Mouse (Mus musculus) cerebellum, adult 18-20 months (tissue): ENCODE measurements around the gene Ssbp3.

Source experiments
- DNase-seq, 2 experiments: peaks; one replicate each; pipeline ENCODE4 v3.0.0; 2021

The Ssbp3 gene

GRCm38 (mm10) chr4:106910201-106911172 lies at the start of gene Ssbp3:
Gene Ssbp3 (plus strand): TSS chr4:106910701.
- peak; percentile 77 to 80 for DNase-seq

- DNase-seq, result no peak
Observed at GRCm38 (mm10) chr4:106861871-106862270, 48.6 kb upstream of the Ssbp3 start.

- DNase-seq, result no peak
Observed at GRCm38 (mm10) chr4:106862317-106862716, 48.2 kb upstream of the Ssbp3 start.

GRCm38 (mm10) chr4:106862767-106863370 lies 47.6 kb upstream of the Ssbp3 start:
- no peak for DNase-seq

- no peak for DNase-seq
Observed at GRCm38 (mm10) chr4:106865415-106866110, 44.9 kb upstream of the Ssbp3 start.

- DNase-seq, result no peak
Observed at GRCm38 (mm10) chr4:106866381-106866780, 44.1 kb upstream of the Ssbp3 start.

GRCm38 (mm10) chr4:106866845-106867244 lies 43.7 kb upstream of the Ssbp3 start:
- peak in 1 of 2 experiments; percentile 24 for DNase-seq

GRCm38 (mm10) chr4:106868737-106869438 lies 41.6 kb upstream of the Ssbp3 start:
- DNase-seq, result no peak

GRCm38 (mm10) chr4:106869539-106869951 lies 41.0 kb upstream of the Ssbp3 start:
- no peak for DNase-seq

GRCm38 (mm10) chr4:106870556-106870955 lies 39.9 kb upstream of the Ssbp3 start:
- no peak for DNase-seq

- no peak for DNase-seq
Observed at GRCm38 (mm10) chr4:106874501-106874900, 36.0 kb upstream of the Ssbp3 start.

GRCm38 (mm10) chr4:106881101-106881500 lies 29.4 kb upstream of the Ssbp3 start:
- no peak for DNase-seq

- no peak for DNase-seq
Observed at GRCm38 (mm10) chr4:106883149-106883548, 27.4 kb upstream of the Ssbp3 start.

GRCm38 (mm10) chr4:106886307-106887085 lies 24.0 kb upstream of the Ssbp3 start:
- DNase-seq, result peak; percentile 9

GRCm38 (mm10) chr4:106896086-106896485 lies 14.4 kb upstream of the Ssbp3 start:
- DNase-seq, result no peak

GRCm38 (mm10) chr4:106898923-106899322 lies 11.6 kb upstream of the Ssbp3 start:
- DNase-seq, result no peak

GRCm38 (mm10) chr4:106899471-106899870 lies 11.0 kb upstream of the Ssbp3 start:
- no peak for DNase-seq

- no peak for DNase-seq
Observed at GRCm38 (mm10) chr4:106900718-106901117, 9.8 kb upstream of the Ssbp3 start.

- no peak for DNase-seq
Observed at GRCm38 (mm10) chr4:106901610-106902009, 8.9 kb upstream of the Ssbp3 start.

GRCm38 (mm10) chr4:106902157-106902556 lies 8.3 kb upstream of the Ssbp3 start:
- DNase-seq, result no peak

- DNase-seq, result no peak
Observed at GRCm38 (mm10) chr4:106905898-106906297, 4.6 kb upstream of the Ssbp3 start.
